Mouse (Mus musculus): Measurements from ENCODE around the gene Ifna6.

- TF ChIP-seq EP300 (IDR thresholded peaks at IDR 0.05) (no peak), CTCF (IDR thresholded peaks at IDR 0.05) (no peak)
Observed at GRCm38 (mm10) chr4:88841438-88841911, 14.3 kb downstream of the Ifna6 start, which contains the start of gene Ifna4.
